Mouse (Mus musculus) stomach, embryonic 14.5 days (tissue): ENCODE data around the gene Grn. TPM values are rescaled to one million over a fixed set of nuclear protein-coding genes. Genes with fewer than 3 reads are reported as not detected.

ENCODE experiments used
- ATAC-seq: fragments of 200-750 bp; cut with Nextera tagmentation; 2 replicates; pipeline ENCODE4 v1.8.0; 2017; ENCODE audit warnings: low read depth, moderate TSS enrichment; ENCODE audit not compliant: insufficient number of reproducible peaks, insufficient read depth, low FRiP score
- H3K27ac ChIP-seq: fragments of 300-500 bp; sonication (generic); 2 replicates; pipeline ENCODE4 v1.5.1; 2014; ENCODE audit warnings: mild to moderate bottlenecking, low read length, moderate library complexity, mixed read lengths
- H3K27me3 ChIP-seq: fragments of 300-500 bp; sonication (generic); 2 replicates; pipeline ENCODE4 v1.6.1; 2014; ENCODE audit warnings: low read length, control low read depth, mixed read lengths; ENCODE audit not compliant: control insufficient read depth, insufficient read depth
- H3K36me3 ChIP-seq: fragments of 300-500 bp; sonication (generic); 2 replicates; pipeline ENCODE4 v1.6.1; 2014; ENCODE audit warnings: mild to moderate bottlenecking, control low read depth, low read length, moderate library complexity, mixed read lengths; ENCODE audit not compliant: control insufficient read depth, insufficient read depth
- H3K4me1 ChIP-seq: fragments of 300-500 bp; sonication (generic); 2 replicates; pipeline ENCODE4 v1.6.1; 2014; ENCODE audit warnings: low read length, control low read depth, mixed read lengths; ENCODE audit not compliant: control insufficient read depth, insufficient read depth
- H3K4me2 ChIP-seq: fragments of 300-500 bp; sonication (generic); replicated peaks from 2 replicates; pipeline ENCODE4 v1.6.1; 2014; ENCODE audit warnings: low read depth, low read length, control low read depth
- H3K4me3 ChIP-seq: fragments of 300-500 bp; sonication (generic); 2 replicates; pipeline ENCODE4 v1.5.1; 2014; ENCODE audit warnings: low read depth, low read length, control low read depth
- H3K9ac ChIP-seq: fragments of 300-500 bp; sonication (generic); replicated peaks from 2 replicates; pipeline ENCODE4 v1.6.1; 2014; ENCODE audit warnings: low read depth, mild to moderate bottlenecking, control low read depth, low read length, moderate library complexity, mixed read lengths
- H3K9me3 ChIP-seq: fragments of 300-500 bp; sonication (generic); 2 replicates; pipeline ENCODE4 v1.6.1; 2016; ENCODE audit warnings: low read depth, low read length, control low read depth; ENCODE audit not compliant: control insufficient read depth
- WGBS: fragments of 180-500 bp; shearing (Covaris S2); extraction: QIAGEN DNeasy Blood & Tissue Kit; methylation state at CpG from one replicate; pipeline ENCODE4 v1.1.7; 2014; 5-methylcytosine and 5-hydroxymethylcytosine counted together
- polyA plus RNA-seq: library from polyadenylated mRNA; unstranded; fragments of >200 nt; fragmentation: Nextera tagmentation; extraction: Ambion mirVana; gene quantifications from 2 replicates; pipeline ENCODE4 v1.2.1, GENCODE M21; 2014

The Grn gene
- polyA plus RNA-seq, 1 experiment from 2014 or later, result 122 TPM

GRCm38 (mm10) chr11:102440255-102440654, 10.1 kb downstream of the Grn start:
- H3K27me3 ChIP-seq, result no peaks in the 10 kb centered on the region
- no peaks in the 10 kb centered on the region for H3K9me3 ChIP-seq
- H3K4me1 ChIP-seq, result peaks cover 28% of the 10 kb centered on the region
- peaks cover 45% of the 10 kb centered on the region for H3K36me3 ChIP-seq
- H3K4me3 ChIP-seq, result no peak overlapping the region
- H3K9ac ChIP-seq, result no peak overlapping the region
- 85% methylated on average over 8 of the region's 8 CpGs for WGBS
- no peak overlapping the region for H3K4me2 ChIP-seq
- no peak overlapping the region for H3K27ac ChIP-seq
- no peak for ATAC-seq

GRCm38 (mm10) chr11:102441434-102441833, 11.3 kb downstream of the Grn start:
- Histone ChIP-seq H3K9ac (no peak overlapping the region), H3K27me3 (no peaks in the 10 kb centered on the region), H3K36me3 (peaks cover 37% of the 10 kb centered on the region), H3K4me3 (no peak overlapping the region), H3K9me3 (no peaks in the 10 kb centered on the region), H3K27ac (no peak overlapping the region), H3K4me1 (peaks cover 40% of the 10 kb centered on the region), H3K4me2 (no peak overlapping the region)
- 74% methylated on average over 3 of the region's 3 CpGs for WGBS
- no peak for ATAC-seq

DNA sequence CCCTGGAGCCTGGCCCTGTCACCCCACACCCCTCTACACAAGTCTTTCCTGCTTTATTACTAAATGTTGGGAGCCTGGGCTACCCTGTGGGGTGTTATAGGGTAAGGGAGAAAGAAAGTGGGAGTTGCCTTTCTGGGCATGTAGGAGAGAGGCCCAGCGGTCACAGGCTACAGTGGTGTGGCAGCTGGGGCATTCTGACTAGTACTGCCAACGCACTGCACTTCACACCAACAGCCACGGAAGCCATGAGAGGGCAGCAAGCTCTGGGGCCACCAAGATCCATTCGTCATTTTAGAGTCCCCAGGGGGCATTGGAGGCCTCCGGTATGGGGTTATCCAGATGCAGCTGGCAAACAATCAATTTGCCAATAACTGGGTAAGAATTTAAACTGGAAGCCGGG, 12.0 kb downstream of the Grn start:
- no peaks in the 10 kb centered on the region for H3K27me3 ChIP-seq
- H3K9me3 ChIP-seq, result no peaks in the 10 kb centered on the region
- peaks cover 37% of the 10 kb centered on the region for H3K36me3 ChIP-seq
- WGBS, result 83% methylated on average over 6 of the region's 6 CpGs
- H3K4me3 ChIP-seq, result no peak overlapping the region
- no peak overlapping the region for H3K4me2 ChIP-seq
- ATAC-seq, result no peak
- no peak overlapping the region for H3K27ac ChIP-seq
- no peak overlapping the region; the same call in 1 of the 2 replicates for H3K9ac ChIP-seq
- H3K4me1 ChIP-seq, result peaks cover 39% of the 10 kb centered on the region

DNA sequence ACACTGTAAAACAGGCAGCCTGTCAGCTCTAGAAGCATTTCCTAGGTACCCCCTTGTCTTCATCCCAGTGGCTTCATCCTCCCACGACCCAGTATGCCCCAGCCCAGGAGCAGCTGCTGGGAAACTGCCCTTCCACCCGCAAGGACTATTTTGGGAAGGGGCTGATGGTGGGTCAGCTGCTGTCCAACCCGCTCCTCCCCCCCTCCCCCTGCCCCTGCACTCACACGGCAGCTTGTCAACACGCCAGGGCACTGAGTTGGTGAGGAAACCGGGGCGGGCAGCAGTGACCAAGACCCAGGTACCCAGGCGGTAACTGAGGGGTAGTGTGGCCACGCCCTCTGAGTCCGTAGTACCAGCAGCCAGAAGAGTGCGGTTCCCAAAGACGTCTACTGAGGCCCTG, 13.6 kb downstream of the Grn start:
- Histone ChIP-seq H3K27me3 (no peaks in the 10 kb centered on the region), H3K4me1 (peaks cover 38% of the 10 kb centered on the region), H3K27ac (no peak overlapping the region), H3K36me3 (peaks cover 37% of the 10 kb centered on the region), H3K4me3 (no peak overlapping the region), H3K4me2 (no peak overlapping the region), H3K9ac (no peak overlapping the region), H3K9me3 (no peaks in the 10 kb centered on the region)
- WGBS, result 71% methylated on average over 12 of the region's 12 CpGs
- ATAC-seq, result no peak

DNA sequence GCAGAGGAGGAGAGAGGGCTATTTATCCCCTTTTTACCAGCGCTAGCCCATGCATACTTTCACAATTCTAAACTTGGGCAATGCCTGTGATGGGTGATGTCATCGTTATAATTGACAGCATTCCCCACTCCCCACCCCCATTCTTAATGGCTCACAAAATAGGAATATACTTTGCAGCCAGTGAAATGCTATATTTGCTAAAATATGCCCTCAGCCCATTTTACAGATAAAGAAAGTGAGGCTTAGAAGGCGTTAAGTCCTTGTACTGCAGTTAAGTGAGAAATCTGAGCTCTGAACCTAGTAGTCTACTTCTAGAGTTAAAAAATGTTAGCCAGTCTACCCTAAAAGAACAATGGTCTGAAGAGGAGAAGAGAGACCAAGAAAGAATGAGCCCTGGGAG, 14.2 kb downstream of the Grn start:
- no peak overlapping the region for H3K4me3 ChIP-seq
- H3K9ac ChIP-seq, result no peak overlapping the region
- ATAC-seq, result no peak
- WGBS, result 78% methylated on average over 3 of the region's 3 CpGs
- H3K9me3 ChIP-seq, result no peaks in the 10 kb centered on the region
- H3K27me3 ChIP-seq, result no peaks in the 10 kb centered on the region
- peaks cover 32% of the 10 kb centered on the region for H3K36me3 ChIP-seq
- H3K27ac ChIP-seq, result no peak overlapping the region
- H3K4me2 ChIP-seq, result no peak overlapping the region
- peaks cover 42% of the 10 kb centered on the region for H3K4me1 ChIP-seq

- Histone ChIP-seq H3K9me3 (no peaks in the 10 kb centered on the region), H3K36me3 (peaks cover 27% of the 10 kb centered on the region), H3K27me3 (no peaks in the 10 kb centered on the region), H3K4me3 (no peak overlapping the region), H3K4me1 (peaks cover 42% of the 10 kb centered on the region), H3K9ac (no peak overlapping the region), H3K27ac (peak overlapping the region; percentile 92; the same call in 1 of the 2 replicates), H3K4me2 (peak overlapping the region; percentile 92)
- WGBS, result 15% methylated on average over 6 of the region's 6 CpGs
- no peak for ATAC-seq
Observed at GRCm38 (mm10) chr11:102444781-102445180, 14.7 kb downstream of the Grn start.

DNA sequence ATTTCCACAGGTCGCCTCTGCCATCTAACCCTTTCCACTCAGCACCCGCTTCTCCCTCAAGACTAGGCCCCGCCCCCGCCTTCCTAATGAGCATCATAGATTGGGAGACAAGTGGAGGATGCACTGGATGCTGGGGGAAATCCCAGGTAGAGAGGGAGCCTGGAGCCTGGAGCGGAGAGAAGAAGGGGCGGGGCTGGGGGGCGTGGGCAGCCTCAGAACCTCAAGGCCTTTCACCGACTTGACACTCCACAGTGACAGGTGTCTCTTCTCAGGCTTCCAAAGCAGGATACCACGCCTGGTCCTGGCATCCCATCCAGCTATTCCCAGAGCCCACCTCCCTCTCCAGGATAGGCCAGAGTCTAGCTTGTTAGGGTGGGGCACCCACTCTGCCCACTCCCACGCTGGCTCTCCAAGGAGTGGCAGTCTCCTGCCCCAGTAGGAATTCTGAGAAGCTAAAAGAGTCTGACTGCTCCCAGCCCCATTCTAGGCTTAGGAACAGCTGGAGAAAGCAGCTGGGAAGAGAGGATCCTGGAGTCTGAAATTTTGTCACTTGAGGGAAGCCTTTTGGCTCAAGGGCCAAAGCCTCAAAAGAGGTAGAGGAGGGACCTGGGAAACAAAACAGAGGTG, 15.3 kb downstream of the Grn start:
- Histone ChIP-seq H3K9ac (peak overlapping the region; percentile 96; the same call in 1 of the 2 replicates), H3K4me1 (peaks cover 42% of the 10 kb centered on the region), H3K4me3 (peak overlapping the region; percentile 96), H3K9me3 (no peaks in the 10 kb centered on the region), H3K4me2 (peak overlapping the region; percentile 92), H3K27ac (peak overlapping the region; percentile 92), H3K27me3 (no peaks in the 10 kb centered on the region), H3K36me3 (peaks cover 21% of the 10 kb centered on the region)
- peak; percentile 57 for ATAC-seq
- WGBS, result 6% methylated on average over 10 of the region's 10 CpGs

GRCm38 (mm10) chr11:102445891-102446361, 15.8 kb downstream of the Grn start:
- H3K27me3 ChIP-seq, result no peaks in the 10 kb centered on the region
- peak overlapping the region; percentile 96 for H3K4me3 ChIP-seq
- H3K27ac ChIP-seq, result peak overlapping the region; percentile 92
- peak overlapping the region; percentile 96 for H3K9ac ChIP-seq
- H3K4me1 ChIP-seq, result peaks cover 42% of the 10 kb centered on the region
- peaks cover 18% of the 10 kb centered on the region for H3K36me3 ChIP-seq
- ATAC-seq, result peak; percentile 25
- no peaks in the 10 kb centered on the region for H3K9me3 ChIP-seq
- WGBS, result 9% methylated on average over 7 of the region's 7 CpGs
- peak overlapping the region; percentile 92 for H3K4me2 ChIP-seq
